Mouse (Mus musculus) liver, embryonic 13.5 days (tissue): ENCODE results near the gene Gart. TPM values are rescaled to one million over a fixed set of nuclear protein-coding genes. Genes with fewer than 3 reads are reported as not detected.
A peak's percentile ranks its signal among the peaks of the same experiment; 100 is the strongest.

Source experiments
- ATAC-seq: fragments of 200-750 bp; cut with Nextera tagmentation; 2 replicates; pipeline ENCODE4 v1.8.0; 2017; ENCODE audit warnings: low read depth, mild to moderate bottlenecking, moderate number of reproducible peaks, moderate library complexity
- DNase-seq: peaks from one replicate; pipeline ENCODE4 v3.0.0; 2022
- H3K27ac ChIP-seq: fragments of 300-500 bp; sonication (generic); 2 replicates; pipeline ENCODE4 v1.5.1; 2015; ENCODE audit warnings: moderate library complexity, mild to moderate bottlenecking, inconsistent platforms
- H3K27me3 ChIP-seq: fragments of 300-500 bp; sonication (generic); 2 replicates; pipeline ENCODE4 v1.6.1; 2015; ENCODE audit warnings: mild to moderate bottlenecking, inconsistent platforms
- H3K36me3 ChIP-seq: fragments of 300-500 bp; sonication (generic); 2 replicates; pipeline ENCODE4 v1.6.1; 2015; ENCODE audit warnings: mild to moderate bottlenecking, inconsistent platforms
- H3K4me1 ChIP-seq: fragments of 300-500 bp; sonication (generic); replicated peaks from 2 replicates; pipeline ENCODE4 v1.6.1; 2015; ENCODE audit warnings: inconsistent platforms
- H3K4me2 ChIP-seq: fragments of 300-500 bp; sonication (generic); 2 replicates; pipeline ENCODE4 v1.6.1; 2015; ENCODE audit warnings: inconsistent platforms, mild to moderate bottlenecking, moderate library complexity
- H3K4me3 ChIP-seq: fragments of 300-500 bp; sonication (generic); replicated peaks from 2 replicates; pipeline ENCODE4 v1.5.1; 2015; ENCODE audit warnings: mild to moderate bottlenecking, inconsistent platforms
- H3K9ac ChIP-seq: fragments of 300-500 bp; sonication (generic); 2 replicates; pipeline ENCODE4 v1.6.1; 2015; ENCODE audit warnings: mild to moderate bottlenecking, inconsistent platforms
- H3K9me3 ChIP-seq: fragments of 300-500 bp; sonication (generic); replicated peaks from 2 replicates; pipeline ENCODE4 v1.6.1; 2016; ENCODE audit warnings: inconsistent platforms
- WGBS: fragments of 180-500 bp; shearing (Covaris S2); methylation state at CpG from one replicate; pipeline ENCODE4 v1.1.7; 2015; ENCODE audit not compliant: insufficient replicate concordance; 5-methylcytosine and 5-hydroxymethylcytosine counted together
- polyA plus RNA-seq: library from polyadenylated mRNA; unstranded; fragments of >200 nt; fragmentation: Nextera tagmentation; extraction: Ambion mirVana; gene quantifications from 2 replicates; pipeline ENCODE4 v1.2.1, GENCODE M21; 2015

The Gart gene
- 116 and 126 TPM in 2 replicates for polyA plus RNA-seq

GRCm38 (mm10) chr16:91646681-91647419 lies at the start of gene Gart:
Gene Gart (minus strand): TSS chr16:91646952.
- DNase-seq (peak; percentile 93), ATAC-seq (peak; percentile 86)
- Histone ChIP-seq H3K36me3 (peaks cover 31% of the 10 kb centered on the region), H3K4me3 (peak within 1 kb of the TSS; percentile 87), H3K27me3 (no peaks in the 10 kb centered on the region), H3K27ac (peak within 1 kb of the TSS; percentile 99), H3K9ac (peak within 1 kb of the TSS; percentile 91), H3K4me1 (peaks cover 41% of the 10 kb centered on the region), H3K9me3 (no peaks in the 10 kb centered on the region), H3K4me2 (peak within 1 kb of the TSS; percentile 98)
- under 1% methylated on average over 59 of the region's 59 CpGs for WGBS

- H3K4me3 ChIP-seq: no peak overlapping the region
- 43% methylated on average over 8 of the region's 8 CpGs for WGBS
- ATAC-seq: no peak
- H3K27ac ChIP-seq: no peak overlapping the region; the same call in 1 of the 2 replicates
- DNase-seq: no peak
- H3K4me1 ChIP-seq: peaks cover 19% of the 10 kb centered on the region
- H3K9ac ChIP-seq: no peak overlapping the region
- no peaks in the 10 kb centered on the region for H3K9me3 ChIP-seq
- H3K27me3 ChIP-seq: no peaks in the 10 kb centered on the region
- H3K36me3 ChIP-seq: peaks cover 48% of the 10 kb centered on the region
- H3K4me2 ChIP-seq: no peak overlapping the region
Measured at GRCm38 (mm10) chr16:91695108-91695755, 48.5 kb upstream of the Gart start.

- Histone ChIP-seq H3K4me1 (peaks cover 26% of the 10 kb centered on the region), H3K27me3 (no peaks in the 10 kb centered on the region), H3K4me3 (no peak overlapping the region), H3K4me2 (no peak overlapping the region), H3K36me3 (peaks cover 46% of the 10 kb centered on the region), H3K9me3 (no peaks in the 10 kb centered on the region), H3K27ac (no peak overlapping the region), H3K9ac (no peak overlapping the region)
- peak; percentile 81 for ATAC-seq
- DNase-seq: peak; percentile 70
- WGBS: 28% methylated on average over 14 of the region's 14 CpGs
Measured at GRCm38 (mm10) chr16:91694455-91695084, 47.8 kb upstream of the Gart start.

- no peaks in the 10 kb centered on the region for H3K27me3 ChIP-seq
- peak overlapping the region; percentile 99 for H3K9ac ChIP-seq
- peak overlapping the region; percentile 95 for H3K4me2 ChIP-seq
- peak overlapping the region; percentile 75 for H3K27ac ChIP-seq
- ATAC-seq (peak; percentile 30), DNase-seq (peak; percentile 40)
- peak overlapping the region; percentile 95 for H3K4me3 ChIP-seq
- peaks cover 38% of the 10 kb centered on the region for H3K36me3 ChIP-seq
- 14% methylated on average over 7 of the region's 7 CpGs for WGBS
- H3K9me3 ChIP-seq: no peaks in the 10 kb centered on the region
- H3K4me1 ChIP-seq: peaks cover 46% of the 10 kb centered on the region
Measured at GRCm38 (mm10) chr16:91689791-91690190, 43.0 kb upstream of the Gart start.

- peak; percentile 90 for DNase-seq
- under 1% methylated on average over 58 of the region's 71 CpGs for WGBS
- ATAC-seq: peak; percentile 98
- Histone ChIP-seq H3K4me2 (peak within 1 kb of the TSS; percentile 95), H3K4me1 (peaks cover 45% of the 10 kb centered on the region), H3K36me3 (peaks cover 48% of the 10 kb centered on the region), H3K27ac (peak within 1 kb of the TSS; percentile 92), H3K4me3 (peak within 1 kb of the TSS; percentile 95), H3K27me3 (no peaks in the 10 kb centered on the region), H3K9ac (peak within 1 kb of the TSS; percentile 99), H3K9me3 (no peaks in the 10 kb centered on the region)
Measured at GRCm38 (mm10) chr16:91688619-91689334, 42.0 kb upstream of the Gart start, which contains the start of gene Donson. Gene Donson (minus strand): TSS chr16:91688770.

GRCm38 (mm10) chr16:91688023-91688618 lies 41.4 kb upstream of the Gart start:
- Histone ChIP-seq H3K9ac (peak overlapping the region; percentile 99), H3K4me1 (peaks cover 45% of the 10 kb centered on the region), H3K4me2 (peak overlapping the region; percentile 95), H3K4me3 (peak overlapping the region; percentile 95), H3K9me3 (no peaks in the 10 kb centered on the region), H3K36me3 (peaks cover 52% of the 10 kb centered on the region), H3K27me3 (no peaks in the 10 kb centered on the region), H3K27ac (peak overlapping the region; percentile 89)
- 1% methylated on average over 50 of the region's 51 CpGs for WGBS
- ATAC-seq (peak; percentile 43), DNase-seq (no peak)

- peaks cover 45% of the 10 kb centered on the region for H3K4me1 ChIP-seq
- 68% methylated on average over 5 of the region's 5 CpGs for WGBS
- peak overlapping the region; percentile 6; the same call in 1 of the 2 replicates for H3K4me3 ChIP-seq
- peak overlapping the region; percentile 95 for H3K4me2 ChIP-seq
- H3K27me3 ChIP-seq: no peaks in the 10 kb centered on the region
- peak overlapping the region; percentile 99 for H3K9ac ChIP-seq
- no peak overlapping the region for H3K27ac ChIP-seq
- H3K9me3 ChIP-seq: no peaks in the 10 kb centered on the region
- DNase-seq (no peak), ATAC-seq (no peak)
- peaks cover 64% of the 10 kb centered on the region for H3K36me3 ChIP-seq
Measured at GRCm38 (mm10) chr16:91686369-91686768, 39.6 kb upstream of the Gart start.

GRCm38 (mm10) chr16:91685526-91685925 lies 38.8 kb upstream of the Gart start:
- Histone ChIP-seq H3K4me1 (peaks cover 37% of the 10 kb centered on the region), H3K9ac (no peak overlapping the region), H3K27ac (no peak overlapping the region; the same call in 1 of the 2 replicates), H3K4me3 (peak overlapping the region; percentile 6; the same call in 1 of the 2 replicates), H3K4me2 (peak overlapping the region; percentile 95), H3K9me3 (no peaks in the 10 kb centered on the region), H3K27me3 (no peaks in the 10 kb centered on the region), H3K36me3 (peaks cover 65% of the 10 kb centered on the region)
- no peak for ATAC-seq
- 49% methylated on average over 5 of the region's 5 CpGs for WGBS
- no peak for DNase-seq

- Histone ChIP-seq H3K4me3 (no peak overlapping the region), H3K4me1 (peaks cover 2% of the 10 kb centered on the region), H3K9me3 (no peaks in the 10 kb centered on the region), H3K36me3 (peaks cover 96% of the 10 kb centered on the region), H3K27ac (no peak overlapping the region), H3K9ac (no peak overlapping the region), H3K4me2 (no peak overlapping the region), H3K27me3 (no peaks in the 10 kb centered on the region)
- ATAC-seq: no peak
- WGBS: 68% methylated on average over 5 of the region's 5 CpGs
- DNase-seq: no peak
Measured at GRCm38 (mm10) chr16:91680656-91681055, 33.9 kb upstream of the Gart start.

- 85% methylated on average over 5 of the region's 5 CpGs for WGBS
- Histone ChIP-seq H3K4me3 (no peak overlapping the region), H3K9me3 (no peaks in the 10 kb centered on the region), H3K4me1 (no peaks in the 10 kb centered on the region), H3K4me2 (no peak overlapping the region), H3K27me3 (no peaks in the 10 kb centered on the region), H3K9ac (no peak overlapping the region), H3K27ac (no peak overlapping the region), H3K36me3 (peaks cover 91% of the 10 kb centered on the region)
- no peak for DNase-seq
- ATAC-seq: peak; percentile 73
Measured at GRCm38 (mm10) chr16:91678147-91678911, 31.6 kb upstream of the Gart start.
